Mouse (Mus musculus) gastrocnemius, adult 2 months (tissue): ENCODE measurements at regions not wholly inside any gene's neighbourhood (a gene's known extent, or its start where the extent isn't known, plus 50 kb on each side); places are given as distances from the start of the nearest gene placed in this dataset.

Experiments used
- DNase-seq: peaks from one replicate; pipeline ENCODE4 v3.0.0; 2022
- H3K27ac ChIP-seq: fragments of 200-600 bp; 2 replicates; pipeline ENCODE4 v1.8.1; 2022; ENCODE audit warnings: mild to moderate bottlenecking
- H3K4me3 ChIP-seq: fragments of 200-600 bp; 2 replicates; pipeline ENCODE4 v1.8.1; 2022; ENCODE audit warnings: mild to moderate bottlenecking, moderate library complexity
- CTCF ChIP-seq: fragments of 200-600 bp; IDR thresholded peaks from 2 replicates; pipeline ENCODE4 v1.8.1; 2022; ENCODE audit warnings: antibody characterized with exemption, mild to moderate bottlenecking, moderate library complexity
- intact Hi-C: fragments of 180-260 bp; cut with DNase I; formaldehyde crosslinking; loops from one replicate; pipeline ENCODE4 v1.15.1; 2025

DNA sequence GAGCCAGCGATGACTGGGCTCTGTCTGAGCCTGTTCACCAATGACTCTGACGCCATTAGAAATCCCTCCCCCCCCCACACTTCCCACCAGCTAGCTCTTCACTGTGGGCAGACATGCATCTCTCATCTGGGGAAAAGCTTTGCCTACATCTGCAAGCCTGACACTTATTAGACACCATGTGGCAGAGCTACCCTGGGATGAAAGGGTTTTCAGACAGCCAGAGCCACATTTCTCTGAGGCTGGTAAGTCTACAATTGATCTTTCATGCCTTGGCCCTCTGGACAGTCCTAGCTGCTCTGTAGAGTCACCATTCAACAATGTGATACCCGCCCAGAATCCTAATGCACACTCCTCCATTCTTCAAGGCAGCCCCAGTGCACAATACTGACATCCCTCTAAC lies 72.8 kb upstream of the Rgma start:
- intact Hi-C loops: no loop called here
- Histone ChIP-seq H3K27ac (no peak overlapping the region), H3K4me3 (no peak overlapping the region)

DNA sequence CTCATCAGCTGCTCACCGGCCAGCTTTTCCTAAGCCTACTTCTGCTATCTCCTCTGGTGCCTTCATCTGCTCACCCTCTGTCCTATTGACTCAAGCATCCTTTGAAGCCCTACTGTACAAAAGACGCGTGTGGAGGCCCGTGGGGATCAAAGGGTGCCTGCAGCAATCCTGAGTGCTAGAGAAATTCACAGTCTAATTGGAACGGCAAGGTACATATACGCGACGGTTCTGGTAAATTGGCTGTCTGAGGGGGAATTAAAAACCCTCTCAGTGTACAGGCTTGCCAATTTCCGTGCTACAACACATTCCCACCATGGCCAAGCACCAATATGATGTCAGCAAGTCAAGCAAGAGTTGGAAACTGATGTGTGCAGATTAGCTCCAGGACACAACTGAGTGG lies 71.5 kb upstream of the Rgma start:
- Histone ChIP-seq H3K27ac (no peak overlapping the region), H3K4me3 (no peak overlapping the region)
- intact Hi-C loops: no loop called here
- no peak for DNase-seq
- no peak for TF ChIP-seq CTCF

More for the DNA sequence above, 72.8 kb upstream of the Rgma start:
- no peak for TF ChIP-seq CTCF
- DNase-seq: no peak

DNA sequence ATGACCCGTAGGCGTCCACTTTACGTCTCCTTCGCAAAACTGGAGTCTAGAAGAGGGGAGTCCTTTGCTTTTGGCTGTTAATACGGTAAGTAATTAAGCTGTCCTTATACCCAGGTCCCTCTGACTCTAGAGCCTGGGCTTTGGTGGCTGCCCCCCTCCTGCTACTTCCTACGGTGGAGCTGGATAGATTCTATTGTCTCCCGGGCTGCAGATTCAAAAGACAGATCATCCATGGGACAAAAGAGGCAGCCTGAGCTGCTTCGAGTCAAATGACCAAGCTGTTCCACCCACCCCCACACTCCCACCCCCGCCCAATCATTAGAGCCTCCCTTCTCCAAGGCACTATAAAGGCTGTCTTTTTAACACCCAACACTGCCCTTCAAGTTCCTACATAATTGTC lies 70.5 kb upstream of the Rgma start:
- no peak for DNase-seq
- no peak for TF ChIP-seq CTCF
- Histone ChIP-seq H3K4me3 (no peak overlapping the region), H3K27ac (peak overlapping the region; percentile 16; the same call in 1 of the 2 replicates)
- intact Hi-C loops: no loop called here

DNA sequence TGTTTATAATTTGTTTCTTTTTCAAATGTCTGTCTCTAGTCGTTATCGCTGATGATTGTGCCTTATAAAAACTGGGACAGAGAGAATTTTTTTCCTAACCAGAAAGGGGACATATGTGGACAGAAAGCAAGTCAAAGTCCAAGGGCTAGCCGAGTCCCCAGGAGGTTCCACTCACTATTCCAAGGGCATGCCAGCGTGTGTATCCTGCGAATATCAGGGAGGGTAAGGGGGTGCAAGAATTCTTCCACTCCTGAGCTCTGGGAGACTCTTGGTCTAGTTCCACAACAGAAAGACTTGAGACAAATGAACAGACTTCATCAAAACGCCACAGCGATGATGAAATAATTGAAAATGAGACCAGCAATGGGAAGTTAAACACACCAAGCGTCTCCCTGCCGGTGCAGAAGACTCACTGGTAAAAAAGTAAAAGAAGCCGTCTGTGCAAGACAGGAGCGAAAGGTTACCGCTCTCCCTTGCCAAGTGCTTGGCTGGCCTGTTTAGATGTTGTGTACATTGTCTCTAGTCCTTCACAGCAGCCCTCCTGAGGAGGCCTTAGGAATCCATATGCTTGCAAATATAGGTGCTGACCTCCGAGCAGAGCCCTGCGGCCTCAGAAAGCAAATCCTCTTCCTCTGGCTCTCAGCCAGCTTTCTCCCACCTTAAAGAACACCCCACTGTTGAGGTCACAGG lies 69.9 kb upstream of the Rgma start:
- no peak for TF ChIP-seq CTCF
- DNase-seq: no peak
- intact Hi-C loops: no loop called here
- H3K27ac ChIP-seq: peak overlapping the region; percentile 16; the same call in 1 of the 2 replicates
- no peak overlapping the region; the same call in 1 of the 2 replicates for H3K4me3 ChIP-seq

DNA sequence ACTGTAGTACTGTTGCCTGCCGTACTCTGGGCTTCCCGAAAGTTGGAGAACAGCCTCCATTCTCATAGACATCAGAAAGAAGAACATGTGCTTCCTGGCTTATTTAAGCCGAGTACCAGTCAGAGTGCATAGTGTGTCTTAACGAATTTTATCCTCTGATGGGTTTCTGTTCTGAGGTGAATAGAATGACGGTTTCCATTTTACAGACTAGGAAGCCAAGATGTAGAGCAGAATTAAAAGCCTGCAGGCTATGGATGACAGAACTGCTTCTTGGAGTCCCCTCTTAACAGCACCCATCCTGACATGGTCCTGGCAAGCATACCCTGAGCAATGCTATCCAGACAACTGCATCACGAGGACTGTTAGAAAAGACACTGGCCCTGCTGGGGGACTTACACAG lies 69.0 kb upstream of the Rgma start:
- Histone ChIP-seq H3K4me3 (no peak overlapping the region), H3K27ac (no peak overlapping the region)
- DNase-seq: no peak
- TF ChIP-seq CTCF: no peak
- intact Hi-C loops: no loop called here

DNA sequence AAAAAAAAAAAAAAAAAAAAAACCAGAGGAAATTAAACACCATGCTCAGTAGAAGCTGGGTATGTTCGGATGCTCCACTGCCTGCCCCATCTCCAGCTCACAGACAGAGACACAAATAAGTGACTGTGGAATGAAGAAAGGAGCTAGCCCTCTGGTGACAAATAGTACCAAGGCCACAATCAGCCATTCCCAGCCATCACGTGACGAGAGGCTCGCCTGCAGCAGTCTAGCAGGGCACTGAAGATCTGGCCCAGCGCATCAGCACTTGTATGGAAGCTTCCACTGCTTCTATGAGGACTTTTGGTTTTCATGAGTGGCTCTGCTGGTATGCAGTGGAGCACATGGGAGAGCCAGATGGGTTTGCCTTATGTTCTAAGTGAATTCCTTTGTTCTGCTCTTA lies 68.6 kb upstream of the Rgma start:
- no peak for DNase-seq
- no peak for TF ChIP-seq CTCF
- Histone ChIP-seq H3K27ac (no peak overlapping the region), H3K4me3 (no peak overlapping the region)
- intact Hi-C loops: no loop called here

DNA sequence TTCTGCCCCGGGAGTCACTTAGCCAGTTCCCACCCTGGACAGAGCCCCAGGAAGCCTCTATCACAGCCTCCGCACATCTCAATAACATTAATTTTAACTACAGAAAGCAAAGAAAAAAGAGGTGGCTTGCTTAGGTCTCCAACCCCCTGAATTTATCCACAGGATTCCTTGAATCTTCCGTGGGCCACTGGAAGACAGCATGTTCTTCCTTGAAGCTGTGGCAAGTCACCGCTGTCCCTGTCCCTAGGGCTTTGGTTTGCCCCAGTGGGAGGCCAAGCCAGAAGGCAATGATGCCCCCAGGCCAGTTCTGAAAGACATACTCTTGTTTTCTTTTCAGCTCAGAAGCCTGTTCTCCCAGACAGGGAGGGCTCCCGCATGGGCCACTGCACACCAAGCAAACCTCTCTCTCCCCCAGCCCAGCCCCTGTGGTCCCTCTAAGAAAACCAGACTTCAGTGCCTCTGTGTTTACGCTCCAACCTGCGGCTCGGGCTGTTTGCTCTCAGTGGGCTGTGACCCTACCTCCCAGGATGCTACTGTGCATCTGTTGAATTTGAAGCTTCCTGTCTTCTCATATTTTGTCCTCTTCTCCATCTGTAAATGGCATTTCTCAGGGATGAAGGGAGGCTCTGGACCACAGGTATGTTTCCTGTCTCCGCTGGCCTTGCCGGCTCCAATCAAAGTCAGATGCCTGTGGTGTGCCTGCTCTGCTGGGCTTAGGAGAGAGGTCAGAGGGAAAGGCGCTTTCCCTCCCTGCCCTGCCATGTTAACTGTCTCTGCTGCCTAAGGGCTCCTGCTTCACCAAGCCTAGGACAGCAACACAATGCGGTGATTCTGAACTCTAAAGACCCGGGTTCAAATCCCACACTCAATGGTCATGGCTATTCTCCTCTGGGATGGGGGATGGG lies 67.5 kb upstream of the Rgma start:
- DNase-seq: no peak
- H3K4me3 ChIP-seq: no peak overlapping the region
- intact Hi-C loops: no loop called here
- no peak for TF ChIP-seq CTCF
- H3K27ac ChIP-seq: no peak overlapping the region

DNA sequence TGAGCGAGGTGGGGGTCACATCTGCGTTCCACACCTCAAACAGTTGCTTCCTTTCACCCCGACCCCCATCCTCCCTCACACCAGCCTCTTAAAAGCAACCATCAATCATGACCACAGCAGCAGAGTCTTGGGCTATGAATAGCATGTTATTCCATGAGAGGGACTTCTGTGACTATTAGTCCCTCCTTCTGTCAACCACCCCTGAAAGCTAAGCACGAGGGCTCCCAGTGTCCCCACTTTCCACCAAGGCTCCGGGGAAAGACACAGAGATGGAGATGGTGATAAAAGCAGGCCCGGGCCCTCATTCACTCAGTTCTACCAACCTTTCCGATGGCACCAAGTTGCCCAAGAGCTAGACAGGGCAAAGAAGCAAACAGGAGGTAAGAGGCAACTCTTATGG lies 66.3 kb upstream of the Rgma start:
- no peak for DNase-seq
- no peak for TF ChIP-seq CTCF
- no peak overlapping the region for H3K4me3 ChIP-seq
- intact Hi-C loops: no loop called here
- no peak overlapping the region for H3K27ac ChIP-seq

DNA sequence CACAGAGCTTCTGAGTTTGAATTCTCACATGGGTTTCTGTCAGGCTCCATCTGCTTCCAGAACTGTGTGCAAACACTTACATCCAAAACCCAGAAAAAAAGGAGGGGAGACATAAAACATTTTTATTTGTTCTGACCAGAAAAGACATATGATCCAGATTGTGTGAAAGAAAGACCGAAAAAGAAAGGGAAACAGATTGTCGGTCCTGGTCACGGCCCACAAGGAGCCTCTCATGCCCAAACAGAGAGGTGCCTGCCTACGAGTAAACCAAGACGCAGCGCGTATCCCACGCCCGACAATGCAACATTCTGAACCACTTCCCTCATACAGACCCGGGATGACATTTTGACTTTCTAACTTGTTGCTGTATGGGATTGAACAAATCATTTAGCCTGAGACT lies 65.3 kb upstream of the Rgma start:
- Histone ChIP-seq H3K4me3 (no peak overlapping the region), H3K27ac (no peak overlapping the region)
- intact Hi-C loops: no loop called here
- DNase-seq: no peak
- TF ChIP-seq CTCF: no peak

DNA sequence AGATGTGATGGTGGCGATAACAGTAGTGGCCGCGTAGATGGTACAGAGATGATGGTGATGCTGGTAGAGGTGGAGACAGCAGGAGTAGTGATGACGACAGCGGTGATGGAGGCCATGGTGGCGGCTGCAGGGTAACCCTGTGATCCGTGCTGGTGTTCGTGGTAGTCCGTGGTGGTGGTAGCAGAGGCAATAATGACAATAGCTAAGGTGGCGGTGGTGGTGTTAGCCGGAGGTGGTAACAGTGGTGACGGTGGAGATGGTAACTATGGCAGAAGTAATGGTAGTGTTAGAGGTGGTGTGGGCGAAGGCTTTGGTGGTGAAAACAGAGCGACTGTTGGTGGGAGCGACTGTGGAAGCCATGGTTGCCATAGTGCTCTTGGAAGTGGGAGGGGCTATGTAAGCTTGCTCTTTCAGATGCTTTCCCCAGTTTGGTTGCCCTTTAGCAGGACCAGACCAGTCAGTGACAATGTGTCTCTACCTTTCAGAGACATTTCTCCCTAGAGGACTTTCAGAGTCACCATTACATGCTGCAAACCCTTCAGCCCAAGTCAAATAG lies 64.7 kb upstream of the Rgma start:
- intact Hi-C loops: no loop called here
- no peak for DNase-seq
- Histone ChIP-seq H3K27ac (no peak overlapping the region), H3K4me3 (no peak overlapping the region)
- no peak for TF ChIP-seq CTCF

DNA sequence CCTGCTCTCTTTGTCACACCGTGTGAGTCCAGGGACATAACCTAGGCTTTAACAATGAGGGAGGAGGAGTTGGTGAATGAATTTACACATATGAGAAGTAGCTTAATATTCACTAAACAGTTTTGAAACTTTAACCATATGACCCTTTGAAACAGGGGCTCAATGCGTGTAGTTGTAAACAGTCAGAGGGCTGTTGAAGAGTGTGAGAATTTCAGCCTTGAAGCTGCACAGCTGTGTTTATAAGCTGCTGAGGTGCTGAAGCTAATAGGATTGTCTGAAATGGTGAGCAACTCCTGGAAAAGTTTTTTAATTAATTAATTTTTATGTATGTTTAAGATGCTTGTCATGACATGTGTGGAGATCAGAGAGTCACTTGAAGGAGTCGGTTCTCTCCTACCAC lies 59.8 kb upstream of the Rgma start:
- intact Hi-C loops: no loop called here
- TF ChIP-seq CTCF: no peak
- Histone ChIP-seq H3K27ac (no peak overlapping the region), H3K4me3 (no peak overlapping the region)
- DNase-seq: no peak

DNA sequence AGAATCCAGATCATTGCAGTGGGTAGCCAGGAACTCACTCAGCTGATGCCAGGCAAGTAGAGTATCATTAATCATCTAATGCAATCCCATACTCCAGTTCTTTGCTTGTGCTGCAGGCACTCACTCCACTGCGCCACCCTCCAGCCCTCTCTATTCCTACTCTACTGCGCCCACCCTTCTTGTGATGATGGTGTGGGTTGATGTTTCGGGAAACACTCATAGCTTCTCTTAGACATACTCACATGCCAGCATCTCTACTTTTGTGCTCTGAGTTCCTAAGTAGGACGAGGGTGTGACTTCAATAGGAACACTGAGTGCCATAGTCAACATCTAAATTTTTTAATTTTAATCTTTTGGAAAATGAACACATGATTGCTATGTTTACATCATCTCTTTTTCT lies 57.7 kb upstream of the Rgma start:
- Histone ChIP-seq H3K4me3 (no peak overlapping the region), H3K27ac (no peak overlapping the region)
- DNase-seq: no peak
- intact Hi-C loops: no loop called here
- TF ChIP-seq CTCF: no peak

DNA sequence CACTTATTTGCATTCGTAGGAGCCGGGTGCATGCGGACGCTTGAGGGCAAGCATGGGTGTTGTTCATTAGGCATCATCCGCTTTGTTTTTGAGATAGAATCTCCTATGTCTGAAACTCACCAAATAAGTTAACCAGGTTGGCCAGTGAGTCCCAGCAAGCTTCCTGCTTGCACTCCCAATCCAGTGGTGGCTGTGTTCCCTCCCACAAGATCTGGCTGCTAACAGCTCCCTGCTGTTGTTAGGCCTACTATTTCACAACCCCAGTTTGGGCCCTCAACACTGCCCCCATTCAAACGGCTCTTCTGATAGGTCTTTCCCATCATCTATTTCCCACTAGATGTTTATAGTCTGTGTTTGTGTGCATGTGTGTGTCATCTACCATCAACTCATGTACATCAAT lies 56.3 kb upstream of the Rgma start:
- intact Hi-C loops: no loop called here

More for the DNA sequence above, 56.3 kb upstream of the Rgma start:
- Histone ChIP-seq H3K27ac (no peak overlapping the region), H3K4me3 (no peak overlapping the region)
- no peak for TF ChIP-seq CTCF
- no peak for DNase-seq
